Mouse (Mus musculus): ENCODE measurements around the gene Hddc2. TPM values are rescaled to one million over a fixed set of nuclear protein-coding genes. Genes with fewer than 3 reads are reported as not detected.

The Hddc2 gene
- polyA plus RNA-seq, 1 experiment from 2014 or later: 66.9 TPM

GRCm38 (mm10) chr10:31303446-31303845 lies 9.7 kb upstream of the Hddc2 start:
- H3K4me1 ChIP-seq: no peaks in the 10 kb centered on the region
- H3K4me3 ChIP-seq (replicated peaks): no peak overlapping the region
- H3K4me2 ChIP-seq: no peak overlapping the region
- 96% methylated on average over 2 of the region's 2 CpGs for WGBS
- H3K27ac ChIP-seq (replicated peaks): no peak overlapping the region
- H3K36me3 ChIP-seq: no peaks in the 10 kb centered on the region
- H3K9ac ChIP-seq (replicated peaks): no peak overlapping the region
- H3K9me3 ChIP-seq (replicated peaks): no peaks in the 10 kb centered on the region
- ATAC-seq (ENCODE audit: low FRiP score): no peak
- H3K27me3 ChIP-seq (replicated peaks): no peaks in the 10 kb centered on the region

GRCm38 (mm10) chr10:31307024-31307598 lies 6.1 kb upstream of the Hddc2 start:
- ATAC-seq (ENCODE audit: low FRiP score): no peak
- H3K4me1 ChIP-seq: no peaks in the 10 kb centered on the region
- no peaks in the 10 kb centered on the region for H3K9me3 ChIP-seq (replicated peaks)
- no peaks in the 10 kb centered on the region for H3K27me3 ChIP-seq (replicated peaks)
- no peaks in the 10 kb centered on the region for H3K36me3 ChIP-seq
- H3K9ac ChIP-seq (replicated peaks): no peak overlapping the region
- WGBS: 7% methylated on average over 1 of the region's 1 CpGs
- H3K4me2 ChIP-seq: no peak overlapping the region
- H3K4me3 ChIP-seq (replicated peaks): no peak overlapping the region
- no peak overlapping the region for H3K27ac ChIP-seq (replicated peaks)

- Histone ChIP-seq H3K9me3 (replicated peaks) (no peaks in the 10 kb centered on the region), H3K4me2 (no peak overlapping the region), H3K4me3 (replicated peaks) (no peak overlapping the region), H3K27ac (replicated peaks) (no peak overlapping the region), H3K36me3 (peaks cover 10% of the 10 kb centered on the region; the same call in 1 of the 2 replicates), H3K9ac (replicated peaks) (no peak overlapping the region), H3K4me1 (peaks cover 10% of the 10 kb centered on the region), H3K27me3 (replicated peaks) (no peaks in the 10 kb centered on the region)
- 81% methylated on average over 5 of the region's 5 CpGs for WGBS
- no peak for ATAC-seq (ENCODE audit: low FRiP score)
Observed at GRCm38 (mm10) chr10:31318491-31318890, 5.3 kb downstream of the Hddc2 start.

- H3K4me3 ChIP-seq (replicated peaks): no peak overlapping the region
- no peaks in the 10 kb centered on the region for H3K27me3 ChIP-seq (replicated peaks)
- no peak overlapping the region for H3K9ac ChIP-seq (replicated peaks)
- no peak overlapping the region for H3K27ac ChIP-seq (replicated peaks)
- whole genome bisulfite sequencing: 80% methylated on average over 1 of the region's 1 CpGs
- H3K4me1 ChIP-seq: no peaks in the 10 kb centered on the region
- H3K9me3 ChIP-seq (replicated peaks): no peaks in the 10 kb centered on the region
- H3K36me3 ChIP-seq: peaks cover 14% of the 10 kb centered on the region; the same call in 1 of the 2 replicates
- no peak overlapping the region for H3K4me2 ChIP-seq
- ATAC-seq (ENCODE audit: low FRiP score): no peak
Observed at GRCm38 (mm10) chr10:31329436-31329835, 16.3 kb downstream of the Hddc2 start.

- Histone ChIP-seq H3K9ac (replicated peaks) (no peak overlapping the region), H3K9me3 (replicated peaks) (no peaks in the 10 kb centered on the region), H3K4me2 (no peak overlapping the region), H3K27me3 (replicated peaks) (no peaks in the 10 kb centered on the region), H3K27ac (replicated peaks) (no peak overlapping the region), H3K4me3 (replicated peaks) (no peak overlapping the region), H3K36me3 (peaks cover 14% of the 10 kb centered on the region; the same call in 1 of the 2 replicates), H3K4me1 (no peaks in the 10 kb centered on the region)
- no peak for ATAC-seq (ENCODE audit: low FRiP score)
- 93% methylated on average over 3 of the region's 3 CpGs for WGBS
Observed at GRCm38 (mm10) chr10:31330286-31330962, 17.2 kb downstream of the Hddc2 start.

GRCm38 (mm10) chr10:31331225-31331775 lies 18.1 kb downstream of the Hddc2 start:
- no peaks in the 10 kb centered on the region for H3K9me3 ChIP-seq (replicated peaks)
- no peak overlapping the region for H3K4me3 ChIP-seq (replicated peaks)
- H3K27ac ChIP-seq (replicated peaks): no peak overlapping the region
- WGBS: 86% methylated on average over 4 of the region's 4 CpGs
- ATAC-seq (ENCODE audit: low FRiP score): no peak
- H3K27me3 ChIP-seq (replicated peaks): no peaks in the 10 kb centered on the region
- peaks cover 9% of the 10 kb centered on the region; the same call in 1 of the 2 replicates for H3K36me3 ChIP-seq
- no peaks in the 10 kb centered on the region for H3K4me1 ChIP-seq
- H3K9ac ChIP-seq (replicated peaks): no peak overlapping the region
- no peak overlapping the region for H3K4me2 ChIP-seq

- Histone ChIP-seq H3K27ac (replicated peaks) (no peak overlapping the region), H3K4me1 (no peaks in the 10 kb centered on the region), H3K9ac (replicated peaks) (no peak overlapping the region), H3K36me3 (no peaks in the 10 kb centered on the region), H3K9me3 (replicated peaks) (no peaks in the 10 kb centered on the region), H3K4me2 (no peak overlapping the region), H3K4me3 (replicated peaks) (no peak overlapping the region), H3K27me3 (replicated peaks) (no peaks in the 10 kb centered on the region)
- 89% methylated on average over 5 of the region's 5 CpGs for WGBS
- no peak for ATAC-seq (ENCODE audit: low FRiP score)
Observed at GRCm38 (mm10) chr10:31336432-31336831, 23.2 kb downstream of the Hddc2 start.

- H3K9me3 ChIP-seq (replicated peaks): no peaks in the 10 kb centered on the region
- no peak overlapping the region for H3K9ac ChIP-seq (replicated peaks)
- no peaks in the 10 kb centered on the region for H3K36me3 ChIP-seq
- no peaks in the 10 kb centered on the region for H3K27me3 ChIP-seq (replicated peaks)
- WGBS: 87% methylated on average over 8 of the region's 8 CpGs
- H3K27ac ChIP-seq (replicated peaks): no peak overlapping the region
- H3K4me3 ChIP-seq (replicated peaks): no peak overlapping the region
- no peaks in the 10 kb centered on the region for H3K4me1 ChIP-seq
- no peak overlapping the region for H3K4me2 ChIP-seq
- ATAC-seq (ENCODE audit: low FRiP score): no peak
Observed at GRCm38 (mm10) chr10:31346401-31346800, 33.2 kb downstream of the Hddc2 start.

GRCm38 (mm10) chr10:31351056-31351455 lies 37.9 kb downstream of the Hddc2 start:
- Histone ChIP-seq H3K9ac (replicated peaks) (no peak overlapping the region), H3K4me3 (replicated peaks) (no peak overlapping the region), H3K4me1 (no peaks in the 10 kb centered on the region; the same call in 1 of the 2 replicates), H3K9me3 (replicated peaks) (no peaks in the 10 kb centered on the region), H3K27me3 (replicated peaks) (no peaks in the 10 kb centered on the region), H3K36me3 (no peaks in the 10 kb centered on the region), H3K27ac (replicated peaks) (no peak overlapping the region), H3K4me2 (no peak overlapping the region)
- no peak for ATAC-seq (ENCODE audit: low FRiP score)
- WGBS: 97% methylated on average over 2 of the region's 2 CpGs

GRCm38 (mm10) chr10:31352845-31353427 lies 39.8 kb downstream of the Hddc2 start:
- WGBS: 38% methylated on average over 1 of the region's 1 CpGs
- Histone ChIP-seq H3K27me3 (replicated peaks) (no peaks in the 10 kb centered on the region), H3K4me2 (no peak overlapping the region), H3K36me3 (no peaks in the 10 kb centered on the region), H3K27ac (replicated peaks) (no peak overlapping the region), H3K4me3 (replicated peaks) (no peak overlapping the region), H3K9ac (replicated peaks) (no peak overlapping the region), H3K9me3 (replicated peaks) (no peaks in the 10 kb centered on the region), H3K4me1 (no peaks in the 10 kb centered on the region; the same call in 1 of the 2 replicates)
- ATAC-seq (ENCODE audit: low FRiP score): no peak

- Histone ChIP-seq H3K27me3 (replicated peaks) (no peaks in the 10 kb centered on the region), H3K9me3 (replicated peaks) (no peaks in the 10 kb centered on the region), H3K9ac (replicated peaks) (no peak overlapping the region), H3K36me3 (no peaks in the 10 kb centered on the region), H3K4me3 (replicated peaks) (no peak overlapping the region), H3K4me1 (no peaks in the 10 kb centered on the region; the same call in 1 of the 2 replicates), H3K4me2 (no peak overlapping the region), H3K27ac (replicated peaks) (no peak overlapping the region)
- WGBS: 86% methylated on average over 2 of the region's 2 CpGs
- no peak for ATAC-seq (ENCODE audit: low FRiP score)
Observed at GRCm38 (mm10) chr10:31354141-31354540, 41.0 kb downstream of the Hddc2 start.

Measured in neural tube, embryonic 15.5 days (tissue).